Mouse (Mus musculus) limb, embryonic 11.5 days (tissue): ENCODE data around the gene Shc3. TPM values are rescaled to one million over a fixed set of nuclear protein-coding genes. Genes with fewer than 3 reads are reported as not detected.
A peak's percentile ranks its signal among the peaks of the same experiment; 100 is the strongest.

Source experiments
- ATAC-seq: fragments of 200-750 bp; cut with Nextera tagmentation; 2 replicates; pipeline ENCODE4 v1.8.0; 2017; ENCODE audit warnings: low read depth; ENCODE audit not compliant: insufficient number of reproducible peaks, low FRiP score, low TSS enrichment
- DNase-seq: peaks from one replicate; pipeline ENCODE4 v3.0.0-alpha.2; 2015; ENCODE audit warnings: low spot score
- H3K27ac ChIP-seq: fragments of 300-500 bp; sonication (generic); replicated peaks from 2 replicates; pipeline ENCODE4 v1.5.1; 2014; ENCODE audit warnings: low read depth, mild to moderate bottlenecking, low read length
- H3K27me3 ChIP-seq: fragments of 300-500 bp; sonication (generic); 2 replicates; pipeline ENCODE4 v1.6.1; 2014; ENCODE audit warnings: mild to moderate bottlenecking, low read length, mixed read lengths; ENCODE audit not compliant: control insufficient read depth, insufficient read depth
- H3K36me3 ChIP-seq: fragments of 300-500 bp; sonication (generic); 2 replicates; pipeline ENCODE4 v1.6.1; 2014; ENCODE audit warnings: mild to moderate bottlenecking, low read length, moderate library complexity, mixed read lengths; ENCODE audit not compliant: control insufficient read depth, insufficient read depth
- H3K4me1 ChIP-seq: fragments of 300-500 bp; sonication (generic); 2 replicates; pipeline ENCODE4 v1.6.1; 2014; ENCODE audit warnings: low read length, mixed read lengths; ENCODE audit not compliant: control insufficient read depth, insufficient read depth
- H3K4me2 ChIP-seq: fragments of 300-500 bp; sonication (generic); 2 replicates; pipeline ENCODE4 v1.6.1; 2014; ENCODE audit warnings: low read depth, mild to moderate bottlenecking, moderate library complexity; ENCODE audit not compliant: severe bottlenecking
- H3K4me3 ChIP-seq: fragments of 300-500 bp; sonication (generic); 2 replicates; pipeline ENCODE4 v1.5.1; 2014; ENCODE audit warnings: low read depth, low read length
- H3K9ac ChIP-seq: fragments of 300-500 bp; sonication (generic); 2 replicates; pipeline ENCODE4 v1.6.1; 2014; ENCODE audit warnings: mild to moderate bottlenecking, low read length
- H3K9me3 ChIP-seq: fragments of 300-500 bp; sonication (generic); 2 replicates; pipeline ENCODE4 v1.6.1; 2016; ENCODE audit warnings: low read length; ENCODE audit not compliant: control insufficient read depth
- WGBS: fragments of 180-500 bp; shearing (Covaris S2); extraction: QIAGEN DNeasy Blood & Tissue Kit; methylation state at CpG from one replicate; pipeline ENCODE4 v1.1.7; 2014; 5-methylcytosine and 5-hydroxymethylcytosine counted together
- polyA plus RNA-seq: library from polyadenylated mRNA; unstranded; fragments of >200 nt; fragmentation: Nextera tagmentation; extraction: Ambion mirVana; gene quantifications from 2 replicates; pipeline ENCODE4 v1.2.1, GENCODE M21; 2014

The Shc3 gene
- polyA plus RNA-seq, 1 experiment from 2014 or later, result 0.32 TPM

GRCm38 (mm10) chr13:51466117-51466841 lies 102.9 kb downstream of the Shc3 start:
- DNase-seq (peak; percentile 34), ATAC-seq (no peak)
- Histone ChIP-seq H3K9me3 (no peaks in the 10 kb centered on the region), H3K27ac (no peak overlapping the region), H3K9ac (no peak overlapping the region), H3K4me3 (no peak overlapping the region), H3K27me3 (no peaks in the 10 kb centered on the region), H3K36me3 (no peaks in the 10 kb centered on the region), H3K4me1 (0 out of 2 replicates have a peak, but pooled peaks cover 5% of the 10 kb centered on the region), H3K4me2 (no peak overlapping the region)
- 33% methylated on average over 14 of the region's 14 CpGs for WGBS

DNA sequence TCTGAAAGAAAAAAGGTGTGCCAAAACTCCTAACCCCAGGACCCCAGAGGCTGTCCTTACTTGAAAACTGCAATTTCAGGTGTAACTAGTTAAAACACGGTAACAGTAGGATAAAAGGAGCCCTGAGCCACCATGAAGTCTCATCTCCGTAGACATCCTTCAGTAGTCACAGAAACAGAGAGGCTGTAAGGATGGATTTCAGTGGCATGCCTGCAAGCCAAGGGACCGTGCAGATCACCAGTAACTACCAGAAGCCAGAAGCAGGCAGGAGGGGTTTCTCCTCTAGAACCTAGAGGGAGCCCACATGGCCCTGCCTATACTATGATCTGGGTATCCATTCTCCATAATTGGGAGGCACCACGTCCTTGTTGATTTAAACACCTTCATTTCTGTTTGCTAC lies 104.9 kb downstream of the Shc3 start:
- WGBS, result 72% methylated on average over 4 of the region's 4 CpGs
- Histone ChIP-seq H3K4me1 (0 out of 2 replicates have a peak, but pooled peaks cover 5% of the 10 kb centered on the region), H3K36me3 (no peaks in the 10 kb centered on the region), H3K4me3 (no peak overlapping the region), H3K9ac (no peak overlapping the region), H3K9me3 (no peaks in the 10 kb centered on the region), H3K27me3 (no peaks in the 10 kb centered on the region), H3K27ac (no peak overlapping the region), H3K4me2 (no peak overlapping the region)
- DNase-seq (no peak), ATAC-seq (no peak)

DNA sequence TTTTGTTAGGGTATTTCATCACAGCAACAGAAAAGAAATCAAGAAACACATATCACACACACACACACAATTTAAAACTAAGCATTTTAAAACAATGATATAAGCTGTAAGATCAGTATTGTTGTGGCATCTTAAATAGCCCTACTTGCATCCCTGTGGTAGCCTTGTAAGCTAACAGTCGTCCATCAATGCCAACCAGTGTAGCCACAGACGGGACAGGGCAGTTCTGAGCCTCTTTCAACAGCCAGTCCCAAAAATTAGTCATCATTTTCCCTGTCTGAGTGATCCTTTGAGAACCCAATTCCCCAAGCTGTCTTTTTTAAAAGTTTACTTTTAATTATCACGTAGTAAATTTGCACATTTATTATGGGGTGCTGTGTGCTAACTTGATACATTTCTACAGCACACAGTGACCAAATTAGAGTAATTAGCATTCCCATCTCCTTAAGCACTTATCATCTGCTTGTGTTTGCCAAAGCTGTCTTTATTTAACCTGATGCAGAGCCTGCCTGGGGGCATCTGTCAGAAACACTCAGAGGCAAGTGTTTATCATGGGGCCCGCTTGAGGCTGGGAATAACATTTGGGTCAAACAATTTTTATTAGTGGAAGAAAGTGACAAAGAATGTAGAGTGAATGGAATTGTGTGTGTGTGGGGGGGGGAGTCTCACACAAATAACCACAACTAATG lies 112.9 kb downstream of the Shc3 start:
- Histone ChIP-seq H3K27ac (no peak overlapping the region), H3K9me3 (no peaks in the 10 kb centered on the region), H3K27me3 (no peaks in the 10 kb centered on the region), H3K36me3 (no peaks in the 10 kb centered on the region), H3K9ac (no peak overlapping the region), H3K4me2 (no peak overlapping the region), H3K4me3 (no peak overlapping the region), H3K4me1 (no peaks in the 10 kb centered on the region)
- ATAC-seq, result no peak
- WGBS, result 20% methylated on average over 4 of the region's 4 CpGs
- no peak for DNase-seq

GRCm38 (mm10) chr13:51446550-51446949 lies 122.7 kb downstream of the Shc3 start:
- Histone ChIP-seq H3K27ac (no peak overlapping the region), H3K9ac (no peak overlapping the region), H3K9me3 (no peaks in the 10 kb centered on the region), H3K4me2 (no peak overlapping the region), H3K4me3 (no peak overlapping the region), H3K4me1 (no peaks in the 10 kb centered on the region), H3K36me3 (no peaks in the 10 kb centered on the region), H3K27me3 (no peaks in the 10 kb centered on the region)
- ATAC-seq, result no peak
- no peak for DNase-seq
- WGBS, result 73% methylated on average over 4 of the region's 4 CpGs

DNA sequence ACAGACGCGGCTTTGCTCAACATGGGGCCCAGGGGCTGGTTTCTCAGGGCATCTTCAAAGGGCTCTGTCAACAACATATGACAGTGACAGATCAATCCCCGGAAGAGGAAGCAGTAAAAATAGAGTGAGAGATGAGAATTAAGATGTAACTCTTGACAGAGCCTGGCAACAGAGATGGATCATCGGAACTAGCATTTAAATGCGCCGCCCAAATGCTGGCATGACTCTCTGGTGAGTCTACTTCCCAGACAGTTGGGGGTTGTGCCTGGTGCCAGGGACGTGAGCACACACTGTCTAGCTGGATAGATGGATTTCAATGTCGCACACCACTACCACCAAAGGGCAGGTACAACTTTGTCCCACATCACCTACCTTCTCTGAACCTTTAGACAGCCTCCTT lies 126.3 kb downstream of the Shc3 start:
- Histone ChIP-seq H3K4me2 (no peak overlapping the region), H3K9me3 (no peaks in the 10 kb centered on the region), H3K27me3 (no peaks in the 10 kb centered on the region), H3K4me3 (no peak overlapping the region), H3K36me3 (no peaks in the 10 kb centered on the region), H3K27ac (no peak overlapping the region), H3K9ac (no peak overlapping the region), H3K4me1 (no peaks in the 10 kb centered on the region)
- WGBS, result 85% methylated on average over 8 of the region's 8 CpGs
- no peak for ATAC-seq
- no peak for DNase-seq

GRCm38 (mm10) chr13:51437105-51438085 lies 131.8 kb downstream of the Shc3 start:
- Histone ChIP-seq H3K27me3 (no peaks in the 10 kb centered on the region), H3K4me1 (no peaks in the 10 kb centered on the region), H3K4me3 (no peak overlapping the region), H3K9ac (no peak overlapping the region), H3K27ac (no peak overlapping the region), H3K4me2 (no peak overlapping the region), H3K36me3 (no peaks in the 10 kb centered on the region), H3K9me3 (no peaks in the 10 kb centered on the region)
- DNase-seq, result no peak
- no peak for ATAC-seq
- 81% methylated on average over 14 of the region's 14 CpGs for WGBS

GRCm38 (mm10) chr13:51435146-51435545 lies 134.1 kb downstream of the Shc3 start:
- Histone ChIP-seq H3K36me3 (no peaks in the 10 kb centered on the region), H3K4me2 (no peak overlapping the region), H3K4me3 (no peak overlapping the region), H3K9me3 (no peaks in the 10 kb centered on the region), H3K4me1 (no peaks in the 10 kb centered on the region), H3K27me3 (no peaks in the 10 kb centered on the region), H3K27ac (no peak overlapping the region), H3K9ac (no peak overlapping the region)
- no peak for ATAC-seq
- no peak for DNase-seq
- 38% methylated on average over 2 of the region's 2 CpGs for WGBS

DNA sequence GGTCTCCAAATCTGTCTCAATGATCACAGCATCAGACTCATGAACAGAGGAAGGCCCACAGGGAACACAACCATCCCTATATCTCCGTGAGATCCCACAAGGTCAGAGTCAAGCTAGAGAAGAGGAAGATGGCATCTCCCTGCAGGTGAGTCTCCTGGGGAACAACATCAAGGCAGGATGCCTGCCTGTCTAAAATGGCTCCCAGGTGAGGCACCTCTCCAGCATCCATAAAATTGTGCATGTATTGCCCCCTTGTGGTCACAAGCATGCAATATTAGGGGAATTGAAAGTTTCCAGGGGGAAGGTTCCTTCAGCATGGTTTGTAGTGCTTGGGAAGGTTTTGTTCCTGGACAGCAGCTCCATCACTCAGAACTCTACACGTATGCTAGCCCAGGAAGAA lies 134.8 kb downstream of the Shc3 start:
- no peak overlapping the region for H3K4me3 ChIP-seq
- H3K4me1 ChIP-seq, result no peaks in the 10 kb centered on the region
- no peak for ATAC-seq
- H3K27me3 ChIP-seq, result no peaks in the 10 kb centered on the region
- no peaks in the 10 kb centered on the region for H3K9me3 ChIP-seq
- no peaks in the 10 kb centered on the region for H3K36me3 ChIP-seq
- 67% methylated on average over 2 of the region's 2 CpGs for WGBS
- no peak overlapping the region for H3K27ac ChIP-seq
- peak; percentile 51 for DNase-seq
- H3K9ac ChIP-seq, result no peak overlapping the region
- no peak overlapping the region for H3K4me2 ChIP-seq
